Mouse (Mus musculus) heart, embryonic 14.5 days (tissue): ENCODE data around the gene Prph2. TPM values are rescaled to one million over a fixed set of nuclear protein-coding genes. Genes with fewer than 3 reads are reported as not detected.
A peak's percentile ranks its signal among the peaks of the same experiment; 100 is the strongest.

ENCODE experiments used
- ATAC-seq: fragments of 200-750 bp; cut with Nextera tagmentation; 2 replicates; pipeline ENCODE4 v1.8.0; 2017; ENCODE audit warnings: low read depth, moderate TSS enrichment; ENCODE audit not compliant: insufficient number of reproducible peaks, insufficient read depth, low FRiP score
- H3K27ac ChIP-seq, 2 experiments: fragments of 200-500 bp in 1 of 2; fragments of 300-500 bp in 1 of 2; sonication (generic) in 1 of 2; replicated peaks in 1 of 2; 2 replicates each; pipeline ENCODE4 v1.5.1; 2012 to 2014; ENCODE audit warnings: low read depth in 2 of 2, low read length in 2 of 2, control low read depth in 1 of 2, mild to moderate bottlenecking in 1 of 2, mixed read lengths in 1 of 2; ENCODE audit not compliant: control insufficient read depth in 1 of 2, insufficient read depth in 1 of 2
- H3K27me3 ChIP-seq: fragments of 300-500 bp; sonication (generic); 2 replicates; pipeline ENCODE4 v1.6.1; 2014; ENCODE audit warnings: mild to moderate bottlenecking, low read length, control low read depth; ENCODE audit not compliant: control insufficient read depth, insufficient read depth
- H3K36me3 ChIP-seq: fragments of 300-500 bp; sonication (generic); 2 replicates; pipeline ENCODE4 v1.6.1; 2014; ENCODE audit warnings: mild to moderate bottlenecking, control low read depth, low read length, mixed read lengths; ENCODE audit not compliant: control insufficient read depth, insufficient read depth
- H3K4me1 ChIP-seq, 2 experiments: fragments of 200-500 bp in 1 of 2; fragments of 300-500 bp in 1 of 2; sonication (generic) in 1 of 2; 2 replicates each; pipeline ENCODE4 v1.6.1; 2012 to 2014; ENCODE audit warnings: low read length in 2 of 2, control low read depth in 1 of 2, mixed read lengths in 1 of 2; ENCODE audit not compliant: control insufficient read depth in 2 of 2, insufficient read depth in 2 of 2
- H3K4me2 ChIP-seq: fragments of 300-500 bp; sonication (generic); 2 replicates; pipeline ENCODE4 v1.6.1; 2014; ENCODE audit warnings: mild to moderate bottlenecking, low read length
- H3K4me3 ChIP-seq, 2 experiments: fragments of 200-500 bp in 1 of 2; fragments of 300-500 bp in 1 of 2; sonication (generic) in 1 of 2; 2 replicates each; pipeline ENCODE4 v1.5.1; 2012 to 2014; ENCODE audit warnings: low read length in 2 of 2, mild to moderate bottlenecking in 2 of 2, control low read depth in 1 of 2, low read depth in 1 of 2, moderate library complexity in 1 of 2; ENCODE audit not compliant: control insufficient read depth in 1 of 2, insufficient read depth in 1 of 2
- H3K9ac ChIP-seq: fragments of 300-500 bp; sonication (generic); 2 replicates; pipeline ENCODE4 v1.6.1; 2014; ENCODE audit warnings: mild to moderate bottlenecking, low read length
- H3K9me3 ChIP-seq: fragments of 300-500 bp; sonication (generic); 2 replicates; pipeline ENCODE4 v1.6.1; 2016; ENCODE audit warnings: low read length, control low read depth; ENCODE audit not compliant: control insufficient read depth
- WGBS: fragments of 180-500 bp; shearing (Covaris S2); extraction: QIAGEN DNeasy Blood & Tissue Kit; methylation state at CpG from one replicate; pipeline ENCODE4 v1.1.7; 2014; 5-methylcytosine and 5-hydroxymethylcytosine counted together
- polyA plus RNA-seq: library from polyadenylated mRNA; unstranded; fragments of >200 nt; fragmentation: Nextera tagmentation; extraction: Ambion mirVana; gene quantifications from 2 replicates; pipeline ENCODE4 v1.2.1, GENCODE M21; 2014

Gene Prph2
- polyA plus RNA-seq, 1 experiment from 2014 or later: not detected

DNA sequence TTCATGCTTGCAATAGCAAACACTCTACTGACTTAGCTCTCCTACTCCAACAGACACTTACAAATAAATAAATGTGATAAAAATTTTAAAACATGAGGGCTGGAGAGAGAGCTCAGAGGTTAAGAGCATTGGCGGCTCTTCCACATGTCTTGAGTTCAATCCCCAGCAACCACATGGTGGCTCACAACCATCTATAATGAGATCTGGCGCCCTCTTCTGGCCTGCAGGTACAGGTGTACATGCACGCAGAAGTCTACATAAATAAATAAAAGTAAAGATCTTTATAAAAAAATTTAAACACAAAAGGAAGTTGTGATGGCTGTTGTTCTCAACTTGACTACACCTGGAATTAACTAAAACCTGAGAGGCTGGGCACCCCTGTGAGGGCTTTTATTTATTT, 34.6 kb upstream of the Prph2 start:
- ATAC-seq: no peak
- H3K27ac ChIP-seq: no peak overlapping the region
- no peaks in the 10 kb centered on the region for H3K27me3 ChIP-seq
- no peak overlapping the region for H3K9ac ChIP-seq
- peaks cover 13 to 24% of the 10 kb centered on the region in 2 experiments for H3K4me1 ChIP-seq
- no peaks in the 10 kb centered on the region for H3K36me3 ChIP-seq
- no peaks in the 10 kb centered on the region for H3K9me3 ChIP-seq
- H3K4me2 ChIP-seq: no peak overlapping the region
- H3K4me3 ChIP-seq: no peak overlapping the region
- 74% methylated on average over 3 of the region's 3 CpGs for WGBS

- Histone ChIP-seq H3K4me2 (no peak overlapping the region), H3K9ac (no peak overlapping the region), H3K4me3 (no peak overlapping the region), H3K27me3 (no peaks in the 10 kb centered on the region), H3K9me3 (no peaks in the 10 kb centered on the region), H3K36me3 (no peaks in the 10 kb centered on the region), H3K27ac (0 out of 4 replicates have a peak overlapping the region, but pooled peaks of 1 of the 2 experiments have one; percentile 22), H3K4me1 (peaks cover 13 to 24% of the 10 kb centered on the region in 2 experiments)
- WGBS: 73% methylated on average over 8 of the region's 8 CpGs
- ATAC-seq: no peak
Measured at GRCm38 (mm10) chr17:46876371-46876950, 33.8 kb upstream of the Prph2 start.

- Histone ChIP-seq H3K27me3 (no peaks in the 10 kb centered on the region), H3K27ac (0 out of 4 replicates have a peak overlapping the region, but pooled peaks of 1 of the 2 experiments have one; percentile 22), H3K4me1 (peaks cover 13 to 24% of the 10 kb centered on the region in 2 experiments), H3K36me3 (no peaks in the 10 kb centered on the region), H3K9me3 (no peaks in the 10 kb centered on the region), H3K4me2 (no peak overlapping the region), H3K4me3 (no peak overlapping the region), H3K9ac (no peak overlapping the region)
- 83% methylated on average over 5 of the region's 5 CpGs for WGBS
- no peak for ATAC-seq
Measured at GRCm38 (mm10) chr17:46877061-46877460, 33.2 kb upstream of the Prph2 start.

GRCm38 (mm10) chr17:46879841-46880311, 30.4 kb upstream of the Prph2 start:
- Histone ChIP-seq H3K4me2 (no peak overlapping the region), H3K27me3 (peaks cover 5% of the 10 kb centered on the region; the same call in 1 of the 2 replicates), H3K4me1 (peaks cover 0 to 8% of the 10 kb centered on the region in 2 experiments; a peak in 2 of 4 replicates), H3K36me3 (no peaks in the 10 kb centered on the region), H3K9me3 (no peaks in the 10 kb centered on the region), H3K27ac (peak overlapping the region; percentile 57 to 73), H3K9ac (no peak overlapping the region), H3K4me3 (no peak overlapping the region)
- 18% methylated on average over 14 of the region's 14 CpGs for WGBS
- ATAC-seq: peak; percentile 41

DNA sequence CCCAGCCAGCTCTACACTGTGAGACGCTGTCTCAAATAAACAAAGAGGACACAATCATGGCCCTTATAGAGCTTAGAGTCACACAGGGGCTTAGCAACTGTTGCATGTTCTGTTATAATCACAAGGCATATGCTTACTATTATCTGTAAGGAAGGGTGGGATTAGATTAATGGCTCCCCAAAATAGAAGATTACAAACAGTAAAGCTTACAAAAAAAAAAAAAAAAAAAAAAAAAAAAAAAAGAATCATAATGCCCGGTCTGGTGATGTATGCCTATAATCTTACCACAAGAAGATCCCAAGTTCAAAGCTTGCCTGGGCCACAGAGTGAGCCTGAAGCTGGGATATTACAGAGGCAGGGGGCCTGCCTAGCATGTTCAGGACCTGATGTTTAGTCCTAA, 29.9 kb upstream of the Prph2 start:
- Histone ChIP-seq H3K9me3 (no peaks in the 10 kb centered on the region), H3K4me1 (peaks cover 0 to 11% of the 10 kb centered on the region in 2 experiments; a peak in 2 of 4 replicates), H3K36me3 (no peaks in the 10 kb centered on the region), H3K9ac (no peak overlapping the region), H3K4me3 (no peak overlapping the region), H3K4me2 (no peak overlapping the region), H3K27ac (peak overlapping the region; percentile 12 to 73; a peak in 2 of 4 replicates), H3K27me3 (peaks cover 5% of the 10 kb centered on the region; the same call in 1 of the 2 replicates)
- 60% methylated on average over 2 of the region's 2 CpGs for WGBS
- no peak for ATAC-seq

DNA sequence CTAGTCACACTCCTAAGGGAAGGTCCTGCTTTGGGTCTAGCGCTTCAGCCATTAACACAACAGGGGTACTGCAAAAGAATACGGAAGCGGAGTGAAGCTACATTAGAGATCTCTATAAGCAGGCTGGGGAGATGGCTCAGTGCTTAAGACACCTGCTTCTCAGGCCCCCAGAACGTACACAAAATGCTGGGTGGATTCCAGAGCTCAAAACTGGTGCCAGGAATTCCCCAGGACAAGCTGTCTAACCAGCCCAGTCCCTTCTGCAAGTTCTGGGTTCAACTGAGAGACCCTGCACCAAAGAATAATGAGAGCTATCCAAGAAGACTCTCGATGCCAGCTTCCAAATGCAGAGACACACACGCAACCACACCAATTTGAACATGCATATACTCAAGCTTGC, 28.5 kb upstream of the Prph2 start:
- WGBS: 80% methylated on average over 6 of the region's 6 CpGs
- Histone ChIP-seq H3K4me1 (peaks cover 9 to 23% of the 10 kb centered on the region in 2 experiments), H3K4me3 (no peak overlapping the region), H3K9me3 (no peaks in the 10 kb centered on the region), H3K27ac (no peak overlapping the region), H3K9ac (no peak overlapping the region), H3K36me3 (no peaks in the 10 kb centered on the region), H3K27me3 (peaks cover 5% of the 10 kb centered on the region; the same call in 1 of the 2 replicates), H3K4me2 (no peak overlapping the region)
- ATAC-seq: no peak

DNA sequence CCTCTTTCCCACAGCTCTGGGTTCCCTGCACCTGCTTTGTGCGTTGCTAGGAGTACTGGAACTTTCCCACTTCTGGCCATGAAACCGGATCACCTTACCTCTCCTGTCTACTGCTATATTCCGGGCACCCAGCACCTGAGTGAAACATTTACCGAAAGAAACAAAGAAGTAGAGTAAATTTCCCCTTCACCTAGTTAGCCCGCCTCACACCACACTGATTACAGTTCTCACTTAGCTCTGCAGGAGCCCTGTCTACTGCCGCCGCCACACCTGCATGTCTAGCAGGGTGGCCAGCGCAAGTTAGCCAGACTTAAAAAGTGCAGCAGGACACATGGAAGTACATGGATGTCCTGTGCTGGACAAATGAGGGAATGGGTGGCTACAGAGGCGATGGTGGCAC, 27.2 kb upstream of the Prph2 start:
- no peak overlapping the region for H3K9ac ChIP-seq

More for the DNA sequence above, 27.2 kb upstream of the Prph2 start:
- no peak overlapping the region for H3K4me2 ChIP-seq
- peaks cover 5% of the 10 kb centered on the region; the same call in 1 of the 2 replicates for H3K27me3 ChIP-seq
- 88% methylated on average over 9 of the region's 9 CpGs for WGBS
- no peak overlapping the region for H3K27ac ChIP-seq
- no peaks in the 10 kb centered on the region for H3K9me3 ChIP-seq
- no peaks in the 10 kb centered on the region for H3K36me3 ChIP-seq
- ATAC-seq: no peak
- H3K4me1 ChIP-seq: peaks cover 9 to 23% of the 10 kb centered on the region in 2 experiments
- no peak overlapping the region for H3K4me3 ChIP-seq
